In genomic region chr12:108292419-108292818, GRCm38 (mm10) we compare ENCODE assay signal across 7 mouse cellular contexts. TPM values are rescaled to one million over a fixed set of nuclear protein-coding genes. Genes with fewer than 3 reads are reported as not detected.
DNase-seq lines count a peak whose midpoint lies in the region; ATAC-seq lines count a peak whose summit lies in the region.

No protein-coding gene starts in this region.

- H3K9me3 ChIP-seq in embryonic facial prominence, embryonic 15.5 days (replicated peaks) = no peaks in the 10 kb centered on the region
- H3K9me3 ChIP-seq in limb, embryonic 11.5 days (ENCODE audit: control insufficient read depth, low read length) = no peaks in the 10 kb centered on the region
- H3K9me3 ChIP-seq in neural tube, embryonic 13.5 days = no peaks in the 10 kb centered on the region

- no peaks in the 10 kb centered on the region for H3K27me3 ChIP-seq in embryonic facial prominence, embryonic 15.5 days
- H3K27me3 ChIP-seq in limb, embryonic 11.5 days (ENCODE audit: control insufficient read depth, insufficient read depth, low read length) = no peaks in the 10 kb centered on the region
- no peaks in the 10 kb centered on the region for H3K27me3 ChIP-seq in neural tube, embryonic 13.5 days

- 10% methylated on average over 9 of the region's 9 CpGs for WGBS in embryonic facial prominence, embryonic 15.5 days
- 6% methylated on average over 9 of the region's 9 CpGs for WGBS in limb, embryonic 11.5 days
- WGBS in neural tube, embryonic 13.5 days = 8% methylated on average over 9 of the region's 9 CpGs

- no peak overlapping the region for H3K27ac ChIP-seq in embryonic facial prominence, embryonic 15.5 days (replicated peaks)
- H3K27ac ChIP-seq in limb, embryonic 11.5 days (replicated peaks; ENCODE audit: low read depth, low read length) = no peak overlapping the region
- H3K27ac ChIP-seq in neural tube, embryonic 13.5 days (replicated peaks) = 0 out of 2 replicates have a peak overlapping the region, but pooled peaks have one; percentile 33

- DNase-seq in right cerebral cortex, postnatal 10 days (ENCODE audit: low spot score in 2 of 2) = peak; percentile 49 to 59
- no peak for DNase-seq in right cerebral cortex, postnatal 14 days
- peak; percentile 55 for DNase-seq in limb, embryonic 11.5 days (ENCODE audit: low spot score)
- DNase-seq in urinary bladder, postnatal 36 days (ENCODE audit: low spot score in 2 of 2) = no peak
- DNase-seq in MN1 (ENCODE audit: low spot score) = no peak

- no peaks in the 10 kb centered on the region for H3K36me3 ChIP-seq in embryonic facial prominence, embryonic 15.5 days
- H3K36me3 ChIP-seq in limb, embryonic 11.5 days (ENCODE audit: control insufficient read depth, insufficient read depth, low read length) = no peaks in the 10 kb centered on the region
- H3K36me3 ChIP-seq in neural tube, embryonic 13.5 days = no peaks in the 10 kb centered on the region

- H3K9ac ChIP-seq in embryonic facial prominence, embryonic 15.5 days = no peak overlapping the region
- H3K9ac ChIP-seq in limb, embryonic 11.5 days (ENCODE audit: low read length) = no peak overlapping the region
- H3K9ac ChIP-seq in neural tube, embryonic 13.5 days = peak overlapping the region; percentile 43; the same call in 1 of the 2 replicates

- peak; percentile 59; the same call in 1 of the 2 replicates for ATAC-seq in embryonic facial prominence, embryonic 15.5 days (ENCODE audit: insufficient number of reproducible peaks, low FRiP score, low TSS enrichment, low read depth)
- ATAC-seq in limb, embryonic 11.5 days (ENCODE audit: insufficient number of reproducible peaks, low FRiP score, low TSS enrichment, low read depth) = peak; percentile 67; the same call in 1 of the 2 replicates
- ATAC-seq in neural tube, embryonic 13.5 days (ENCODE audit: low read depth) = peak; percentile 84

- no peak overlapping the region for H3K4me2 ChIP-seq in embryonic facial prominence, embryonic 15.5 days (replicated peaks)
- H3K4me2 ChIP-seq in limb, embryonic 11.5 days (ENCODE audit: low read depth, severe bottlenecking) = peak overlapping the region; percentile 29; the same call in 1 of the 2 replicates
- peak overlapping the region; percentile 44 for H3K4me2 ChIP-seq in neural tube, embryonic 13.5 days

- peaks cover 19% of the 10 kb centered on the region for H3K4me1 ChIP-seq in embryonic facial prominence, embryonic 15.5 days
- peaks cover 8% of the 10 kb centered on the region; the same call in 1 of the 2 replicates for H3K4me1 ChIP-seq in limb, embryonic 11.5 days (ENCODE audit: control insufficient read depth, insufficient read depth, low read length)
- H3K4me1 ChIP-seq in neural tube, embryonic 13.5 days (replicated peaks) = peaks cover 26% of the 10 kb centered on the region

- no peak overlapping the region for H3K4me3 ChIP-seq in embryonic facial prominence, embryonic 15.5 days (replicated peaks)
- H3K4me3 ChIP-seq in limb, embryonic 11.5 days (ENCODE audit: low read depth, low read length) = no peak overlapping the region
- no peak overlapping the region for H3K4me3 ChIP-seq in neural tube, embryonic 13.5 days

RNA-seq across cellular contexts. Expression of gene Hhipl1, which starts 13.7 kb away (rescaled TPM):
- polyA plus RNA-seq in embryonic facial prominence, embryonic 15.5 days (2015; fragmentation: Nextera tagmentation; extraction: Ambion mirVana) = 0.62 and 0.67 TPM in 2 replicates
- polyA plus RNA-seq in limb, embryonic 11.5 days (2014; fragmentation: Nextera tagmentation; extraction: Ambion mirVana) = 0.09 and 0.32 TPM in 2 replicates
- polyA plus RNA-seq in neural tube, embryonic 13.5 days (2015; fragmentation: Nextera tagmentation; extraction: Ambion mirVana) = 1.6 TPM in 2 replicates

RNA-seq across cellular contexts. Expression of gene Ccdc85c, which starts 17.2 kb away (rescaled TPM):
- 4.6 and 5.1 TPM in 2 replicates for polyA plus RNA-seq in embryonic facial prominence, embryonic 15.5 days (2015; fragmentation: Nextera tagmentation; extraction: Ambion mirVana)
- polyA plus RNA-seq in limb, embryonic 11.5 days (2014; fragmentation: Nextera tagmentation; extraction: Ambion mirVana) = 7.2 and 7.3 TPM in 2 replicates
- 14.5 and 15.8 TPM in 2 replicates for polyA plus RNA-seq in neural tube, embryonic 13.5 days (2015; fragmentation: Nextera tagmentation; extraction: Ambion mirVana)

RNA-seq across cellular contexts. Expression of gene Cyp46a1, which starts 41.8 kb away (rescaled TPM):
- 9.5 and 10.4 TPM in 2 replicates for polyA plus RNA-seq in embryonic facial prominence, embryonic 15.5 days (2015; fragmentation: Nextera tagmentation; extraction: Ambion mirVana)
- polyA plus RNA-seq in limb, embryonic 11.5 days (2014; fragmentation: Nextera tagmentation; extraction: Ambion mirVana) = 1.4 and 1.8 TPM in 2 replicates
- 14.9 and 15.8 TPM in 2 replicates for polyA plus RNA-seq in neural tube, embryonic 13.5 days (2015; fragmentation: Nextera tagmentation; extraction: Ambion mirVana)

Comparison
In these comparisons a context has a peak if more than half of its experiments do, and no peak if none do; other contexts are left out.
1. DNase-seq: peak in right cerebral cortex, postnatal 10 days (2 of 2) and limb, embryonic 11.5 days (single experiment); none in right cerebral cortex, postnatal 14 days (single experiment), urinary bladder, postnatal 36 days (0 of 2) and MN1 (single experiment).
2. Peak in every context shown above with its lines, with median percentiles within 50 percentile points of each other: ATAC-seq.